Mouse (Mus musculus) 3134 (cell line): ENCODE measurements at regions not wholly inside any gene's neighbourhood (a gene's known extent, or its start where the extent isn't known, plus 50 kb on each side); places are given as distances from the start of the nearest gene placed in this dataset.

Source experiments
- DNase-seq: peaks from one replicate; pipeline ENCODE4 v3.0.0-alpha.2; 2011; ENCODE audit warnings: low spot score; ENCODE audit not compliant: insufficient read length; ENCODE audit errors: extremely low read depth

GRCm38 (mm10) chr2:148622216-148622615 is 50.2 kb upstream of the Nxt1 start:
- DNase-seq, result peak; percentile 39

- no peak for DNase-seq
Observed at GRCm38 (mm10) chr2:148611911-148612310, 60.5 kb upstream of the Nxt1 start.

GRCm38 (mm10) chr2:148605425-148605930 is 66.9 kb upstream of the Nxt1 start:
- DNase-seq, result no peak

- DNase-seq, result no peak
Observed at GRCm38 (mm10) chr2:148603951-148604350, 68.5 kb upstream of the Nxt1 start.

GRCm38 (mm10) chr2:148603315-148603714 is 69.1 kb upstream of the Nxt1 start:
- DNase-seq, result no peak

- DNase-seq, result no peak
Observed at GRCm38 (mm10) chr2:148599498-148599897, 72.9 kb upstream of the Nxt1 start.

GRCm38 (mm10) chr2:148596966-148597365 is 75.4 kb upstream of the Nxt1 start:
- DNase-seq, result no peak

GRCm38 (mm10) chr2:148585721-148586335 is 86.6 kb upstream of the Nxt1 start:
- DNase-seq, result no peak

- DNase-seq, result no peak
Observed at GRCm38 (mm10) chr2:148582208-148582607, 90.2 kb upstream of the Nxt1 start.

GRCm38 (mm10) chr2:148581666-148582065 is 90.7 kb upstream of the Nxt1 start:
- no peak for DNase-seq

- DNase-seq, result no peak
Observed at GRCm38 (mm10) chr2:148580286-148580966, 92.0 kb upstream of the Nxt1 start.

- DNase-seq, result no peak
Observed at GRCm38 (mm10) chr2:148579564-148579963, 92.8 kb upstream of the Nxt1 start.

- no peak for DNase-seq
Observed at GRCm38 (mm10) chr2:148579027-148579426, 93.4 kb upstream of the Nxt1 start.

- DNase-seq, result no peak
Observed at GRCm38 (mm10) chr2:148578176-148578575, 94.2 kb upstream of the Nxt1 start.

GRCm38 (mm10) chr2:148575433-148575832 is 97.0 kb upstream of the Nxt1 start:
- no peak for DNase-seq

- no peak for DNase-seq
Observed at GRCm38 (mm10) chr2:148572165-148572564, 100.2 kb upstream of the Nxt1 start.

GRCm38 (mm10) chr2:148571616-148572015 is 100.8 kb upstream of the Nxt1 start:
- no peak for DNase-seq

GRCm38 (mm10) chr2:148571018-148571417 is 101.4 kb upstream of the Nxt1 start:
- no peak for DNase-seq

GRCm38 (mm10) chr2:148567930-148568481 is 104.4 kb upstream of the Nxt1 start:
- DNase-seq, result no peak

GRCm38 (mm10) chr2:148563390-148563789 is 109.0 kb upstream of the Nxt1 start:
- DNase-seq, result no peak

- no peak for DNase-seq
Observed at GRCm38 (mm10) chr2:148562041-148562440, 110.4 kb upstream of the Nxt1 start.
